Mouse (Mus musculus) embryonic facial prominence, embryonic 11.5 days (tissue): Measurements from ENCODE around the gene Ormdl2. TPM values are rescaled to one million over a fixed set of nuclear protein-coding genes. Genes with fewer than 3 reads are reported as not detected.
A peak's percentile ranks its signal among the peaks of the same experiment; 100 is the strongest.

Source experiments
- ATAC-seq: fragments of 200-750 bp; cut with Nextera tagmentation; replicated peaks from 2 replicates; pipeline ENCODE4 v1.8.0; 2017; ENCODE audit warnings: low read depth; ENCODE audit not compliant: insufficient number of reproducible peaks, low FRiP score, low TSS enrichment
- DNase-seq: peaks from one replicate; pipeline ENCODE4 v3.0.0-alpha.2; 2015; ENCODE audit warnings: low spot score
- H3K27ac ChIP-seq: fragments of 300-500 bp; sonication (generic); replicated peaks from 2 replicates; pipeline ENCODE4 v1.5.1; 2014; ENCODE audit warnings: mild to moderate bottlenecking, low read depth, low read length, control low read depth
- H3K27me3 ChIP-seq: fragments of 300-500 bp; sonication (generic); 2 replicates; pipeline ENCODE4 v1.6.1; 2014; ENCODE audit warnings: mild to moderate bottlenecking, low read length, moderate library complexity, mixed read lengths; ENCODE audit not compliant: control insufficient read depth, insufficient read depth
- H3K36me3 ChIP-seq: fragments of 300-500 bp; sonication (generic); replicated peaks from 2 replicates; pipeline ENCODE4 v1.6.1; 2014; ENCODE audit warnings: low read depth, mild to moderate bottlenecking, low read length, moderate library complexity, mixed read lengths; ENCODE audit not compliant: control insufficient read depth, insufficient read depth
- H3K4me1 ChIP-seq: fragments of 300-500 bp; sonication (generic); 2 replicates; pipeline ENCODE4 v1.6.1; 2014; ENCODE audit warnings: low read length, mixed read lengths; ENCODE audit not compliant: control insufficient read depth, insufficient read depth
- H3K4me2 ChIP-seq: fragments of 300-500 bp; sonication (generic); 2 replicates; pipeline ENCODE4 v1.6.1; 2014; ENCODE audit warnings: low read depth, mild to moderate bottlenecking, control low read depth, low read length, moderate library complexity
- H3K4me3 ChIP-seq: fragments of 300-500 bp; sonication (generic); 2 replicates; pipeline ENCODE4 v1.5.1; 2014; ENCODE audit warnings: low read depth, low read length, control low read depth
- H3K9ac ChIP-seq: fragments of 300-500 bp; sonication (generic); replicated peaks from 2 replicates; pipeline ENCODE4 v1.6.1; 2014; ENCODE audit warnings: mild to moderate bottlenecking, control low read depth, low read length
- H3K9me3 ChIP-seq: fragments of 300-500 bp; sonication (generic); replicated peaks from 2 replicates; pipeline ENCODE4 v1.6.1; 2016; ENCODE audit warnings: mild to moderate bottlenecking, low read length, inconsistent platforms, mixed read lengths; ENCODE audit not compliant: control insufficient read depth
- WGBS: fragments of 180-500 bp; shearing (Covaris S2); extraction: QIAGEN DNeasy Blood & Tissue Kit; methylation state at CpG from one replicate; pipeline ENCODE4 v1.1.7; 2014; 5-methylcytosine and 5-hydroxymethylcytosine counted together
- polyA plus RNA-seq: library from polyadenylated mRNA; unstranded; fragments of >200 nt; fragmentation: Nextera tagmentation; extraction: Ambion mirVana; gene quantifications from 2 replicates; pipeline ENCODE4 v1.2.1, GENCODE M21; 2014

Gene Ormdl2
- polyA plus RNA-seq, 1 experiment from 2014 or later, result 48.0 TPM

- 0 out of 2 replicates have a peak overlapping the region, but pooled peaks have one; percentile 13 for H3K27ac ChIP-seq
- H3K9me3 ChIP-seq, result no peaks in the 10 kb centered on the region
- ATAC-seq, result no peak
- 8% methylated on average over 6 of the region's 6 CpGs for WGBS
- no peaks in the 10 kb centered on the region for H3K4me1 ChIP-seq
- peak overlapping the region; percentile 54 for H3K4me2 ChIP-seq
- no peaks in the 10 kb centered on the region for H3K27me3 ChIP-seq
- no peak for DNase-seq
- peak overlapping the region; percentile 85 for H3K9ac ChIP-seq
- H3K36me3 ChIP-seq, result no peaks in the 10 kb centered on the region
- peak overlapping the region; percentile 82 for H3K4me3 ChIP-seq
Measured at GRCm38 (mm10) chr10:128803361-128803760, 18.1 kb downstream of the Ormdl2 start.

GRCm38 (mm10) chr10:128802956-128803355 lies 18.5 kb downstream of the Ormdl2 start:
- Histone ChIP-seq H3K27me3 (no peaks in the 10 kb centered on the region), H3K27ac (no peak overlapping the region), H3K4me2 (peak overlapping the region; percentile 54), H3K9ac (peak overlapping the region; percentile 43), H3K4me1 (no peaks in the 10 kb centered on the region), H3K36me3 (no peaks in the 10 kb centered on the region), H3K4me3 (peak overlapping the region; percentile 82; the same call in 1 of the 2 replicates), H3K9me3 (no peaks in the 10 kb centered on the region)
- ATAC-seq (no peak), DNase-seq (no peak)
- 44% methylated on average over 4 of the region's 4 CpGs for WGBS

GRCm38 (mm10) chr10:128801981-128802495 lies 19.4 kb downstream of the Ormdl2 start:
- no peak overlapping the region for H3K4me3 ChIP-seq
- H3K36me3 ChIP-seq, result no peaks in the 10 kb centered on the region
- WGBS, result 90% methylated on average over 16 of the region's 16 CpGs
- H3K4me1 ChIP-seq, result no peaks in the 10 kb centered on the region
- H3K4me2 ChIP-seq, result no peak overlapping the region
- no peaks in the 10 kb centered on the region for H3K9me3 ChIP-seq
- no peak overlapping the region for H3K27ac ChIP-seq
- no peak for DNase-seq
- no peaks in the 10 kb centered on the region for H3K27me3 ChIP-seq
- ATAC-seq, result no peak
- H3K9ac ChIP-seq, result no peak overlapping the region

DNA sequence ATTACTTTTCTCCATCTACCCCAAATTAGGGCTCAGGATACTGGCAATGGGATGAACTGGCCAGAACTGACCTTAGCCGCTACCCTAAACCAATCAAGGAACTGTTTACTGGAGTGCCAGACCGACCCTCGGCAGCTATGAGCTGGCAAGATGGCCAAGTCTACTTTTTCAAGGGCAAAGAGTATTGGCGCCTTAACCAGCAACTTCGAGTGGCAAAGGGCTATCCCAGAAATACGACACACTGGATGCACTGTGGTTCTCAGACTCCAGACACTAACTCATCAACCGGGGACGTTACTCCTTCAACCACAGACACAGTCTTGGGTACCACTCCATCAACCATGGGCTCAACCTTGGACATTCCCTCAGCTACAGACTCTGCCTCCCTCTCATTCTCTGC lies 22.8 kb downstream of the Ormdl2 start:
- DNase-seq (no peak), ATAC-seq (no peak)
- Histone ChIP-seq H3K27me3 (no peaks in the 10 kb centered on the region), H3K4me3 (no peak overlapping the region), H3K9me3 (no peaks in the 10 kb centered on the region), H3K9ac (no peak overlapping the region), H3K36me3 (no peaks in the 10 kb centered on the region), H3K4me1 (no peaks in the 10 kb centered on the region), H3K4me2 (no peak overlapping the region), H3K27ac (no peak overlapping the region)
- 93% methylated on average over 8 of the region's 8 CpGs for WGBS

DNA sequence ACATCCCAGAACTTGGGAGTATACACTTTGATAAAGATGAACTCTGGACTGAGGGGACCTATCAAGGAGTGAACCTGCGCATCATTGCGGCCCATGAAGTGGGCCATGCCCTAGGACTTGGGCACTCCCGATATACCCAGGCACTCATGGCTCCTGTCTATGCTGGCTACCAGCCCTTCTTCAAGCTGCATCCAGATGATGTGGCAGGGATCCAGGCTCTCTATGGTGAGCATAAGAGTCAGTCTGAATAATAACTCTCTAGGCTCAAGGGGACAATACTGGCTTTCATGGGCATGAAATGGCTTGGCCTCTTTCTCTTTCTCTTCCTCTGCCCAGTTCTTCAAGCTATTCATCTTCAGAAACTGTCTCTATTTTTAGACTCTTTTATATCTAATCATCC lies 25.9 kb downstream of the Ormdl2 start:
- WGBS, result 90% methylated on average over 3 of the region's 3 CpGs
- Histone ChIP-seq H3K9ac (no peak overlapping the region), H3K36me3 (no peaks in the 10 kb centered on the region), H3K27me3 (no peaks in the 10 kb centered on the region), H3K4me2 (no peak overlapping the region), H3K4me3 (no peak overlapping the region), H3K9me3 (no peaks in the 10 kb centered on the region), H3K4me1 (no peaks in the 10 kb centered on the region), H3K27ac (no peak overlapping the region)
- ATAC-seq, result no peak
- no peak for DNase-seq

- H3K4me1 ChIP-seq, result no peaks in the 10 kb centered on the region
- no peaks in the 10 kb centered on the region for H3K36me3 ChIP-seq
- no peak overlapping the region for H3K27ac ChIP-seq
- no peaks in the 10 kb centered on the region for H3K27me3 ChIP-seq
- H3K4me3 ChIP-seq, result no peak overlapping the region
- ATAC-seq (no peak), DNase-seq (no peak)
- no peak overlapping the region for H3K9ac ChIP-seq
- 87% methylated on average over 5 of the region's 5 CpGs for WGBS
- no peaks in the 10 kb centered on the region for H3K9me3 ChIP-seq
- H3K4me2 ChIP-seq, result no peak overlapping the region
Measured at GRCm38 (mm10) chr10:128794391-128794790, 27.1 kb downstream of the Ormdl2 start.

GRCm38 (mm10) chr10:128793258-128793657 lies 28.2 kb downstream of the Ormdl2 start:
- H3K36me3 ChIP-seq, result no peaks in the 10 kb centered on the region
- H3K9ac ChIP-seq, result no peak overlapping the region
- DNase-seq (no peak), ATAC-seq (no peak)
- H3K4me2 ChIP-seq, result no peak overlapping the region
- H3K4me3 ChIP-seq, result no peak overlapping the region
- H3K27ac ChIP-seq, result no peak overlapping the region
- no peaks in the 10 kb centered on the region for H3K9me3 ChIP-seq
- no peaks in the 10 kb centered on the region for H3K4me1 ChIP-seq
- WGBS, result 92% methylated on average over 1 of the region's 1 CpGs
- H3K27me3 ChIP-seq, result no peaks in the 10 kb centered on the region

DNA sequence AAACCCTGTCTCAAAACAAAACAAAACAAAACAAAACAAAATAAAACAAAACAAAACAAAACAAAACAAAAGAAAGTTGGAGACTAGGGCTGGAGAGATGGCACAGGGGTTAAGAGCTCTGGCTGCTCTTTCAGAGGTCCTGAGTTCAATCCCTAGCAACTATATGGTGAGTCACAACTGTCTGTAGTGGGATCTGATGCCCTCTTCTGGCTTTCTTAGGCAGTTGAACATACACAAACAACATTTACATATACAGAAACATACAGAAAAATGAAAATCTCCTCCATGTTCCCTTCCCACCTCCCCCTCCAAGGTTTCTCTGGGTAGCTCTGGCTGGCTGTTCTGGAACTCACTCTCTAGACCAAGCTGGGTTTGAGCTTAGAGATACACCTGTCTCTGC lies 29.4 kb downstream of the Ormdl2 start:
- Histone ChIP-seq H3K4me2 (no peak overlapping the region), H3K9ac (no peak overlapping the region), H3K27me3 (no peaks in the 10 kb centered on the region), H3K4me1 (no peaks in the 10 kb centered on the region), H3K27ac (no peak overlapping the region), H3K4me3 (no peak overlapping the region), H3K36me3 (no peaks in the 10 kb centered on the region), H3K9me3 (no peaks in the 10 kb centered on the region)
- ATAC-seq (no peak), DNase-seq (no peak)
